Mouse (Mus musculus): ENCODE measurements around the gene Nos1. TPM values are rescaled to one million over a fixed set of nuclear protein-coding genes. Genes with fewer than 3 reads are reported as not detected.

Nos1 gene
- polyA plus RNA-seq (2014; fragmentation: Illumina TruSeq; extraction: RNeasy Lipid Tissue Mini Kit (QIAGEN cat#74804); ENCODE audit: insufficient read depth, low read depth, low replicate concordance): 0.03 TPM

GRCm38 (mm10) chr5:117780681-117781080, at the start of gene Nos1:
Nos1 (plus strand) TSS chr5:117781032.

DNA sequence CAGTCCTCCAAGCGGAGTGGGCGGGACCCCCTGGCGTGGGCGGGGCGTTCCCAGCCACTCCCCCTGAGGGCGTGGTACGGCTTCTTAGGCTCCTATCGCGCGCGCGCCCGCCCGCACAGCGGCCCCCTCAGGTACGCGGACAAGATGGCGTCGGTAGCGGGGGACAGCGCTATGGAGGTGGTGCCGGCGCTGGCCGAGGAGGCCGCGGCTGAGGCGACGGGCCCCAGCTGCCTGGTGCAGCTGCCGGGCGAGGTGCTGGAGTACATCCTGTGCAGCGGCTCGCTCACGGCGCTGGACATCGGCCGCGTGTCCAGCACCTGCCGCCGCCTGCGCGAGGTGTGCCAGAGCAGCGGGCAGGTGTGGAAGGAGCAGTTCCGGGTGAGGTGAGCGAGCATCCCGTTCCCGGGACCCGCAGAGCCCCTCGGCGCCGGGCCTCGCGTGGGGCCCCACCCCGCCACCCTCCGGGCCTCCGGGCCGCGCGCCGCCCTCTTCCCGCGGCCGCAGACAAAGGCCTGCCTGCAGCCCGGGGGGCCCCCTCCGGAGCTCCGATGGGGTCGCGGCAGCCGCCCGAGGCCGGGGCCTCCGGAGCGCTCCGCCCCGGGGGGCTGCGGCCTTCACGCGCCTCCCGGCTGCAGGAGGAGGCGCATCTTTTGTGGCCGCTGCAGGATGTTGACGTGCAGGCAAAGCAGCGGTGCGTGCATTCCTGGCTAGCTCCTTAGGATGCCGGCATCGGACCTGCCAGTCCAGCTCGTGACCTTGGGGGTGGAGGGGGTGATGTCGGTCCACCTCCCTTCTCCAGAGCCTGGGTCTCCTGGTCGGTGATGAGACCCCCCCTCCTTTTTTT, 196.0 kb downstream of the Nos1 start, which contains the start of gene Fbxo21:
Fbxo21 (plus strand) TSS at position 74 of the 844 bp plus-strand sequence.

Other genes starting within 250 kb of the Nos1 start
- gene Fbxo21, start 195.7 kb downstream of the Nos1 start, polyA plus RNA-seq (2014; fragmentation: Illumina TruSeq; extraction: RNeasy Lipid Tissue Mini Kit (QIAGEN cat#74804); ENCODE audit: insufficient read depth, low read depth, low replicate concordance): 8.1 TPM
- 3.4 TPM for gene Tesc, start 246.7 kb downstream of the Nos1 start, polyA plus RNA-seq (2014; fragmentation: Illumina TruSeq; extraction: RNeasy Lipid Tissue Mini Kit (QIAGEN cat#74804); ENCODE audit: insufficient read depth, low read depth, low replicate concordance)

Data from lung, adult 10 weeks (tissue).